Mouse (Mus musculus): ENCODE measurements around the gene Gm14226. TPM values are rescaled to one million over a fixed set of nuclear protein-coding genes. Genes with fewer than 3 reads are reported as not detected.

Gene Gm14226
- polyA plus RNA-seq, 1 experiment from 2014 or later: 0.42 TPM

DNA sequence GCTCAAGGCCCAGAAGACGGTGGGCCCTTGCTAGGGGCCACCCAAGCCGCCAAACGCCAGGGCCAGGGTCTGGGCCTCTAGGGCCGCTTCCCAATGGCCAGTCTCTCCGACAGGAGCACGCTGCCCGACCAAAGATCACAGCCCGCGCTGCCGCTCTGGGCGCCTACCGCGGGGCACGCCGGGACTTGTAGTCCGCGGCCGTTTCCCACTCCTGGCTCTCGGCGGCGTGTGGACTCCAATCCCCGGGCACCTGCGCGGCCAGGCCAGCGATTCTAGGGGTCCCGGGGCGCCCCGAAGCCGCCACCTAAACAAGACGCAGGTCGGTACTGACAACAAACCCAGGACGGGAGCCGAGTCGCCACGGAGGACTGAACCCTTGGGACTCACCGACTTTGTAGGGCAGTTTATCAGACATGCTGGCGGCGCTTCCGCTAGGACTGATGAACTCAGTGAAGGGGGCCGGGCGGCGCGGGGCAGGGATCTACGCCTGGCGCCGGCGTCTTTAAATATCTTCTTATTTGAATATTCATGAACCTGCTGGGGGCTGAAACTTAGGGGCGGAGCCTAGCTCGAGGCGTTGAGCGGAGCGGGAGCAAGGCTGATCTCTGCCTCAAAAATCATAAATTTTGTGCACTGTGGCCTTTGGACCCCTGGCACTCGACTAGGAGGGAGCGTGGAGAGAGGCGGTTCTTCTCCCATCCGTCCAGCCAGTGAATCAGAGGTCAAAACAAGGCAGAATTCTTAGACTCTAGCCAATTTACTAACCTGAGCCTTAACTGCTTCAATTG, 56.1 kb downstream of the Gm14226 start, which contains the start of gene Ahcy:
Gene Ahcy, minus strand, starts transcription at position 520 of the 788 bp plus-strand sequence.
- Histone ChIP-seq H3K27ac (peak within 1 kb of the TSS; percentile 68), H3K9ac (peak within 1 kb of the TSS; percentile 69), H3K4me1 (replicated peaks) (peaks cover 25% of the 10 kb centered on the region), H3K4me2 (peak within 1 kb of the TSS; percentile 74), H3K36me3 (no peaks in the 10 kb centered on the region), H3K27me3 (no peaks in the 10 kb centered on the region), H3K9me3 (replicated peaks) (no peaks in the 10 kb centered on the region), H3K4me3 (peak within 1 kb of the TSS; percentile 78)
- WGBS: under 1% methylated on average over 56 of the region's 56 CpGs
- ATAC-seq (replicated peaks; ENCODE audit: insufficient number of reproducible peaks, insufficient read depth, low FRiP score, low read depth): peak; percentile 95

DNA sequence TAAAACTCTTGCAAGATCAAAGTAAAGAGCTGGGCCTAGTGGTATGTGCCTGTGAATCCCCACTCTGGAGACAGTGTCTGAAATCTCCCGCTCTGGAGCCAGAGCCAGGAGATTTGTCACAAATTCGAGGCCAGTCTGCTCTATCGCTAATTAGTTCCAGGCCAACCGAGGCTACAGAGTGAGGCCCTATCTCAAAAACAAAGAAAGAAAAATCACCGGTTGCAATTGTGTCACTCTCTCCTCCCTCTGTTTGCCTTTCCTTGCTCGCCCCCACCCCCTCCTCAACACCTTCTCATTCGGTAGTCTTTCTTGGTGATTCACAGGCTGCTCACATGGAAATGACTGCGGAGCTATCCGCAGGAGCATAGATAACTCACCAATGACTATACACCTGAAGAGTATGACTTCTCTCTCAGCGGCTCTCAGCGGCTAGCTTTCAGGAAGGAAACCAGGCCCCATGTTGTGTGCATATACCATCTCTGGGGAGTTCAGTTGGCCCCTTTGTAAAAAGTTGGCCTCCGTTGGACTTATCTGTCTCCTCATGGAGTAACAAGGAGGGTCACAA, 56.8 kb downstream of the Gm14226 start:
- Histone ChIP-seq H3K9ac (peak overlapping the region; percentile 69), H3K27ac (peak overlapping the region; percentile 68), H3K27me3 (no peaks in the 10 kb centered on the region), H3K4me1 (replicated peaks) (peaks cover 25% of the 10 kb centered on the region), H3K36me3 (no peaks in the 10 kb centered on the region), H3K9me3 (replicated peaks) (no peaks in the 10 kb centered on the region), H3K4me3 (peak overlapping the region; percentile 78), H3K4me2 (peak overlapping the region; percentile 74)
- WGBS: 17% methylated on average over 12 of the region's 12 CpGs
- ATAC-seq (replicated peaks; ENCODE audit: insufficient number of reproducible peaks, insufficient read depth, low FRiP score, low read depth): no peak

DNA sequence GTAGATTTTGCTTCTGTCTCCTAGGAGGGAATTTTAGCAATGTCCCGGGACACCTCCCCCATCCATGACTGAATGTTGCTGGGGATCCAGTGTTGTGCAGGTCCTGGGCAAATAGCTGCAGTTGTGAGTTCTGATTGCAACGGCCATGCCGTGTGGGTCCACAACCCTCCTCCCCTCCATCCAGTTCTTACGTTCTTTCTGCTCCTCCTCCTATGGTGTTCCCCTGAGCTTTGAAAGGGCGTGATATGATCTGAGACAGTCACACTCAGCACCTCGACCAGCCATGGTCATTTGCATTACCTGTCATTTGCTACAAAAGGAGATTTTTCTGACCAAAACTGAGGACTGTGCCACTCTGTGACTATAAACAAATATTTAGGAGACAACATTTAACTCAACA, 57.6 kb downstream of the Gm14226 start:
- no peak overlapping the region for H3K4me2 ChIP-seq
- 69% methylated on average over 6 of the region's 6 CpGs for WGBS
- H3K36me3 ChIP-seq: no peaks in the 10 kb centered on the region
- no peaks in the 10 kb centered on the region for H3K9me3 ChIP-seq (replicated peaks)
- peaks cover 25% of the 10 kb centered on the region for H3K4me1 ChIP-seq (replicated peaks)
- no peak for ATAC-seq (replicated peaks; ENCODE audit: insufficient number of reproducible peaks, insufficient read depth, low FRiP score, low read depth)
- H3K27me3 ChIP-seq: no peaks in the 10 kb centered on the region
- no peak overlapping the region for H3K27ac ChIP-seq
- no peak overlapping the region for H3K4me3 ChIP-seq
- no peak overlapping the region for H3K9ac ChIP-seq

Other genes starting within 250 kb of the Gm14226 start
- not detected in 2 replicates for gene Gm14214, start 248.2 kb upstream of the Gm14226 start, polyA plus RNA-seq (2015; fragmentation: Nextera tagmentation; extraction: Ambion mirVana)
- 28.9 and 32.9 TPM in 2 replicates for gene Raly, start 227.2 kb upstream of the Gm14226 start, polyA plus RNA-seq (2015; fragmentation: Nextera tagmentation; extraction: Ambion mirVana)
- 0.30 and 0.71 TPM in 2 replicates for gene a, start 226.9 kb upstream of the Gm14226 start, polyA plus RNA-seq (2015; fragmentation: Nextera tagmentation; extraction: Ambion mirVana)
- gene Eif2s2, start 125.3 kb upstream of the Gm14226 start, polyA plus RNA-seq (2015; fragmentation: Nextera tagmentation; extraction: Ambion mirVana): 49.6 and 66.3 TPM in 2 replicates
- 36.9 and 46.4 TPM in 2 replicates for gene Ahcy, start 56.2 kb downstream of the Gm14226 start, polyA plus RNA-seq (2015; fragmentation: Nextera tagmentation; extraction: Ambion mirVana)
- gene Itch, start 115.2 kb downstream of the Gm14226 start, polyA plus RNA-seq (2015; fragmentation: Nextera tagmentation; extraction: Ambion mirVana): 34.9 and 35.6 TPM in 2 replicates
- gene Dynlrb1, start 218.3 kb downstream of the Gm14226 start, polyA plus RNA-seq (2015; fragmentation: Nextera tagmentation; extraction: Ambion mirVana): 375 and 381 TPM in 2 replicates